Mouse (Mus musculus) liver, embryonic 14.5 days (tissue): Measurements from ENCODE around the gene Nkain2.

Source experiments
- CTCF ChIP-seq: IDR thresholded peaks from 2 replicates; pipeline ENCODE4 v1.5.1; 2016; ENCODE audit warnings: antibody characterized with exemption, low read depth, control low read depth
- EP300 ChIP-seq: IDR thresholded peaks from 2 replicates; pipeline ENCODE4 v1.6.1; 2016; ENCODE audit warnings: antibody characterized with exemption, low read depth

- TF ChIP-seq EP300, result no peak
- no peak for TF ChIP-seq CTCF
These were observed 94.0 kb downstream of the Nkain2 start for GRCm38 (mm10) chr10:32796215-32796614.
